Mouse (Mus musculus) liver, embryonic 14.5 days (tissue): ENCODE data around the gene Psd.

ENCODE experiments used
- CTCF ChIP-seq: IDR thresholded peaks from 2 replicates; pipeline ENCODE4 v1.5.1; 2016; ENCODE audit warnings: antibody characterized with exemption, low read depth, control low read depth
- EP300 ChIP-seq: IDR thresholded peaks from 2 replicates; pipeline ENCODE4 v1.6.1; 2016; ENCODE audit warnings: antibody characterized with exemption, low read depth

- no peak for TF ChIP-seq EP300
- no peak for TF ChIP-seq CTCF
Measured at GRCm38 (mm10) chr19:46331936-46332335, 5.0 kb upstream of the Psd start.
